Mouse (Mus musculus): ENCODE data around the gene 4930505A04Rik. TPM values are rescaled to one million over a fixed set of nuclear protein-coding genes. Genes with fewer than 3 reads are reported as not detected.

The 4930505A04Rik gene
- polyA plus RNA-seq, 1 experiment, result 0.08 TPM

DNA sequence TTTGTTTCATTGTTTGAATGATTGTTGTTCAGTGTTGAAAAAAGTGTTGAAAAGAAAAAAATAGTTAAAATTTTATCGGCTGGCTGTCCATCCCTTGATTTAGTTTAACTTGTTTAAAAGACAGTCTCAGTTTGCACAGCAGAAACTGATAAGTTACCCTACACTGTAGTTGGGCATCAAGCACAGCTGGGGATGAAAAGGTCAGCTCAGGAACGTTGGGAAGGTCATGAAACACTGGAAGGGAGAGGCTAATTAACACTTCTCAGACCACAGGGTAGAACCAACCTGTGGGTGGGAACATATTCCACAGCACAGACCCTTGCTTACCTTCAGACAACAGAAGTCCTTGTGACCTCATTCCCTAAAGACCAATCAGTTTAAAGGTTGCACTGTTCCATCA is 25.5 kb upstream of the 4930505A04Rik start:
- H3K79me2 ChIP-seq (ENCODE audit: control insufficient read depth, insufficient read depth), result no peaks in the 10 kb centered on the region
- no peak overlapping the region for H3K4me2 ChIP-seq (ENCODE audit: low read depth)
- H3K27me3 ChIP-seq (ENCODE audit: control insufficient read depth, insufficient read depth, insufficient read length), result no peaks in the 10 kb centered on the region
- no peaks in the 10 kb centered on the region for H3K36me3 ChIP-seq (ENCODE audit: control insufficient read depth, insufficient read depth)
- no peak overlapping the region for H3ac ChIP-seq (ENCODE audit: control insufficient read depth, insufficient read length)
- TF ChIP-seq SRF (IDR thresholded peaks at IDR 0.05; ENCODE audit: control insufficient read depth, insufficient read length, low read depth), result no peak
- TF ChIP-seq MYOG (IDR thresholded peaks at IDR 0.05; ENCODE audit: control insufficient read depth in 1 of 3, insufficient read depth in 1 of 3, insufficient read length in 2 of 3, low read depth in 2 of 3), result no peak
- TF ChIP-seq MYOD1 (IDR thresholded peaks at IDR 0.05; ENCODE audit: control insufficient read depth in 1 of 3, insufficient read length in 2 of 3, low read depth in 2 of 3), result no peak
- no peak for TF ChIP-seq E2F4 (IDR thresholded peaks at IDR 0.05; ENCODE audit: insufficient read depth)
- no peak for TF ChIP-seq POLR2A (IDR thresholded peaks at IDR 0.05; ENCODE audit: insufficient read length, low read depth)
- no peak for TF ChIP-seq REST (IDR thresholded peaks at IDR 0.05; ENCODE audit: insufficient read depth, insufficient read length)
- TF ChIP-seq CEBPB (IDR thresholded peaks at IDR 0.05; ENCODE audit: insufficient read depth, poor library complexity, severe bottlenecking), result no peak
- no peak for TF ChIP-seq USF1 (IDR thresholded peaks at IDR 0.05; ENCODE audit: low read depth)
- TF ChIP-seq POLR2AphosphoS2 (IDR thresholded peaks at IDR 0.05; ENCODE audit: insufficient read length, low read depth), result no peak
- TF ChIP-seq TCF12 (IDR thresholded peaks at IDR 0.05; ENCODE audit: insufficient read depth, poor library complexity, severe bottlenecking), result no peak
- TF ChIP-seq TCF3 (IDR thresholded peaks at IDR 0.05; ENCODE audit: insufficient read length, low read depth), result no peak
- TF ChIP-seq MAX (IDR thresholded peaks at IDR 0.05; ENCODE audit: low read depth), result no peak
- H3K4me3 ChIP-seq, result no peak overlapping the region

DNA sequence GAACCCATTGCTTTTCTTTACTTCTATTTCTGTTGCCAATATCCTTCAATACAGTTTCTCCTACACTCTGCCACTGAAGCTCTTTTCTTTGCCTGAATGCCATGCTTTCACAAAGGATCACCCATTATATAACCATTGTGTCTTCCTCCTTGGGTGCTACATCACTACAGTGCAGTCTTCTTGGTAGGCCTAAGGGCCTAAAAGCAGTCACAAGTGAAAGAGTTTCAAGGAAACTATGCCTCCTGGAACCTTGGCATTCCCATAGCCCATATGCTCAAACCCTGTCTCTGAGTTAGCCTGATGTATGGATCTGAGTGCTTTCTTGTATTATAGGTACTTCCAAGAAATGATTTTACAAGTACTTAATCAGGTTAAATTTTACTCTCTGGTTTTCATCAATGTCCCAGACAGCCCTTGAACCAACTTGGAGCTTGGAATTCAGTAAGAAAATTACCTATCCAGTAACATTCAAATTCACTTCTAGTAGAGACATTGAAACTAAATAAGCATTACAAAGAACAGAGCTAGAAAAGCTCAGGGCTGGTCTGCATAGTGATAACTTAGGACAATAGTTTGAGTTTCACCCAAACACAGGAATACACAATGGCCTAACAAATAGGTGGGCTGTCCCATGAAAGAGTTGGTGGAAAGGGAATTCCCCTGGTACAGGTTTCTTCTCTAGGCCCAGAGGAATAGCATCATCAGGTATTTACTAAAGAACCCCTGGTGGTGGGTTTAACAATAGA is 20.1 kb upstream of the 4930505A04Rik start:
- H3K79me2 ChIP-seq (ENCODE audit: control insufficient read depth, insufficient read depth), result no peaks in the 10 kb centered on the region
- no peaks in the 10 kb centered on the region for H3K36me3 ChIP-seq (ENCODE audit: control insufficient read depth, insufficient read depth)
- no peak overlapping the region for H3K4me3 ChIP-seq
- no peak overlapping the region for H3ac ChIP-seq (ENCODE audit: control insufficient read depth, insufficient read length)
- no peak overlapping the region for H3K4me2 ChIP-seq (ENCODE audit: low read depth)
- H3K27me3 ChIP-seq (ENCODE audit: control insufficient read depth, insufficient read depth, insufficient read length), result no peaks in the 10 kb centered on the region
- TF ChIP-seq POLR2AphosphoS2 (IDR thresholded peaks at IDR 0.05; ENCODE audit: insufficient read length, low read depth), result no peak
- TF ChIP-seq USF1 (IDR thresholded peaks at IDR 0.05; ENCODE audit: low read depth), result no peak
- no peak for TF ChIP-seq MYOD1 (IDR thresholded peaks at IDR 0.05; ENCODE audit: control insufficient read depth in 1 of 3, insufficient read length in 2 of 3, low read depth in 2 of 3)

GRCm38 (mm10) chr11:30488183-30488582 is 16.6 kb upstream of the 4930505A04Rik start:
- Histone ChIP-seq H3K36me3 (ENCODE audit: control insufficient read depth, insufficient read depth) (no peaks in the 10 kb centered on the region), H3K27me3 (ENCODE audit: control insufficient read depth, insufficient read depth, insufficient read length) (no peaks in the 10 kb centered on the region), H3K4me2 (ENCODE audit: low read depth) (no peak overlapping the region), H3ac (ENCODE audit: control insufficient read depth, insufficient read length) (no peak overlapping the region), H3K79me2 (ENCODE audit: control insufficient read depth, insufficient read depth) (no peaks in the 10 kb centered on the region), H3K4me3 (no peak overlapping the region)
- peak in 1 of 3 experiments; percentile 32 for TF ChIP-seq MYOG (IDR thresholded peaks at IDR 0.05; ENCODE audit: control insufficient read depth in 1 of 3, insufficient read depth in 1 of 3, insufficient read length in 2 of 3, low read depth in 2 of 3)
- TF ChIP-seq REST (IDR thresholded peaks at IDR 0.05; ENCODE audit: insufficient read depth, insufficient read length), result no peak
- TF ChIP-seq MAX (IDR thresholded peaks at IDR 0.05; ENCODE audit: low read depth), result no peak

- Histone ChIP-seq H3K4me2 (ENCODE audit: low read depth) (no peak overlapping the region), H3K79me2 (ENCODE audit: control insufficient read depth, insufficient read depth) (no peaks in the 10 kb centered on the region), H3K36me3 (ENCODE audit: control insufficient read depth, insufficient read depth) (no peaks in the 10 kb centered on the region), H3ac (ENCODE audit: control insufficient read depth, insufficient read length) (no peak overlapping the region), H3K27me3 (ENCODE audit: control insufficient read depth, insufficient read depth, insufficient read length) (no peaks in the 10 kb centered on the region), H3K4me3 (no peak overlapping the region)
- no peak for TF ChIP-seq USF1 (IDR thresholded peaks at IDR 0.05; ENCODE audit: low read depth)
- no peak for TF ChIP-seq E2F4 (IDR thresholded peaks at IDR 0.05; ENCODE audit: insufficient read depth)
- no peak for TF ChIP-seq TCF3 (IDR thresholded peaks at IDR 0.05; ENCODE audit: insufficient read length, low read depth)
- TF ChIP-seq MAX (IDR thresholded peaks at IDR 0.05; ENCODE audit: low read depth), result no peak
- no peak for TF ChIP-seq REST (IDR thresholded peaks at IDR 0.05; ENCODE audit: insufficient read depth, insufficient read length)
- no peak for TF ChIP-seq POLR2A (IDR thresholded peaks at IDR 0.05; ENCODE audit: insufficient read length, low read depth)
- no peak for TF ChIP-seq CEBPB (IDR thresholded peaks at IDR 0.05; ENCODE audit: insufficient read depth, poor library complexity, severe bottlenecking)
- no peak for TF ChIP-seq POLR2AphosphoS2 (IDR thresholded peaks at IDR 0.05; ENCODE audit: insufficient read length, low read depth)
Measured at GRCm38 (mm10) chr11:30483286-30483685, 11.7 kb upstream of the 4930505A04Rik start.

DNA sequence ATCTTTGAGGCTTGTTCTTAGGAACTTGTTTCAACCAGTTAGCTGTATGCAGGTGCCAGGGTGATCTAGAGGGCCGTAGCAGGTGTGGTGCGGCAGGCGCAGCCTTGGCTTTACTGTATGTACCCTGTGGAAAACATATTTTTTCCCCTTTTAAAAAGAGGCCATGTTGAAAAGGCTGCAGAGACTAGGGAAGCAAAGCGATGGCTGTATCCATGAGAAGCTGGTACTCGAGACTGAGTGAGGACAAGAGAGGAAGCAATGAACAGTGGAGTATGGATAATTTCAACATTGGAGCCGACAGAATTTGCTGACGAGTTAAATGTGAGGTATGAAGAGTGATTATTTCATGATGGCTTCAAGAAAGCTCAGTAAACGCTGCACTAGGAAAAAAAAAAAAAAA is 440 bp downstream of the 4930505A04Rik start:
- Histone ChIP-seq H3K79me2 (ENCODE audit: control insufficient read depth, insufficient read depth) (no peaks in the 10 kb centered on the region), H3K27me3 (ENCODE audit: control insufficient read depth, insufficient read depth, insufficient read length) (no peaks in the 10 kb centered on the region), H3K4me2 (ENCODE audit: low read depth) (peak overlapping the region; percentile 81), H3K36me3 (ENCODE audit: control insufficient read depth, insufficient read depth) (no peaks in the 10 kb centered on the region), H3K4me3 (peak overlapping the region; percentile 16), H3ac (ENCODE audit: control insufficient read depth, insufficient read length) (no peak overlapping the region)
- TF ChIP-seq MAX (IDR thresholded peaks at IDR 0.05; ENCODE audit: low read depth), result no peak
- no peak for TF ChIP-seq POLR2AphosphoS2 (IDR thresholded peaks at IDR 0.05; ENCODE audit: insufficient read length, low read depth)
- TF ChIP-seq SRF (IDR thresholded peaks at IDR 0.05; ENCODE audit: control insufficient read depth, insufficient read length, low read depth), result no peak
- no peak for TF ChIP-seq TCF12 (IDR thresholded peaks at IDR 0.05; ENCODE audit: insufficient read depth, poor library complexity, severe bottlenecking)
- TF ChIP-seq USF1 (IDR thresholded peaks at IDR 0.05; ENCODE audit: low read depth), result no peak
- no peak for TF ChIP-seq TCF3 (IDR thresholded peaks at IDR 0.05; ENCODE audit: insufficient read length, low read depth)
- no peak for TF ChIP-seq MYOD1 (IDR thresholded peaks at IDR 0.05; ENCODE audit: control insufficient read depth in 1 of 3, insufficient read length in 2 of 3, low read depth in 2 of 3)
- TF ChIP-seq MYOG (IDR thresholded peaks at IDR 0.05; ENCODE audit: control insufficient read depth in 1 of 3, insufficient read depth in 1 of 3, insufficient read length in 2 of 3, low read depth in 2 of 3), result no peak
- TF ChIP-seq E2F4 (IDR thresholded peaks at IDR 0.05; ENCODE audit: insufficient read depth), result no peak
- TF ChIP-seq REST (IDR thresholded peaks at IDR 0.05; ENCODE audit: insufficient read depth, insufficient read length), result no peak
- TF ChIP-seq CEBPB (IDR thresholded peaks at IDR 0.05; ENCODE audit: insufficient read depth, poor library complexity, severe bottlenecking), result no peak
- no peak for TF ChIP-seq POLR2A (IDR thresholded peaks at IDR 0.05; ENCODE audit: insufficient read length, low read depth)

Measured in myocyte (in vitro differentiated cells).